In genomic region chr8:72318801-72319322, GRCm38 (mm10) we compare ENCODE assay signal across 8 mouse cellular contexts. TPM values are rescaled to one million over a fixed set of nuclear protein-coding genes. Genes with fewer than 3 reads are reported as not detected.
DNase-seq lines count a peak whose midpoint lies in the region; ATAC-seq and TF ChIP-seq lines count a peak whose summit lies in the region.

Klf2 (plus strand) TSS chr8:72319033.

- peak within 1 kb of the TSS; percentile 89 for H3K4me2 ChIP-seq in hindbrain, embryonic 11.5 days (replicated peaks; ENCODE audit: low read depth, low read length)
- peak within 1 kb of the TSS; percentile 74 for H3K4me2 ChIP-seq in lung, embryonic 16.5 days (ENCODE audit: low read depth, low read length)

- CTCF ChIA-PET in Patski (lab: Charles Lee), result no interaction called here

- no peaks in the 10 kb centered on the region for H3K36me3 ChIP-seq in hindbrain, embryonic 11.5 days (ENCODE audit: control insufficient read depth, insufficient read depth, low read length)
- H3K36me3 ChIP-seq in lung, embryonic 16.5 days (ENCODE audit: control insufficient read depth, insufficient read depth, low read length), result no peaks in the 10 kb centered on the region
- H3K36me3 ChIP-seq in thymus, adult 2 months (ENCODE audit: control insufficient read depth, insufficient read depth, low read length), result peaks cover 11% of the 10 kb centered on the region

- peak; percentile 41 for DNase-seq in Patski (ENCODE audit: low read depth, low spot score)
- peak; percentile 86 to 88 for DNase-seq in cerebellum, postnatal 10 days
- peak; percentile 90 to 91 for DNase-seq in frontal cortex, postnatal 10 days (ENCODE audit: low spot score in 2 of 2)
- DNase-seq in hindbrain, embryonic 11.5 days (ENCODE audit: low spot score), result peak; percentile 91
- DNase-seq in layer of hippocampus, adult 9-11 months, result peak; percentile 92
- peak; percentile 96 for DNase-seq in ovary, adult 18-20 months (ENCODE audit: low spot score)
- peak; percentile 93 for DNase-seq in thymus, adult 2 months

- H3K9ac ChIP-seq in hindbrain, embryonic 11.5 days (ENCODE audit: low read depth, low read length), result peak within 1 kb of the TSS; percentile 34; the same call in 1 of the 2 replicates
- peak within 1 kb of the TSS; percentile 63 for H3K9ac ChIP-seq in lung, embryonic 16.5 days (ENCODE audit: low read length)

- TF ChIP-seq CTCF in Patski (IDR thresholded peaks at IDR 0.05), result no peak
- TF ChIP-seq CTCF in thymus, adult 2 months (IDR thresholded peaks at IDR 0.05; ENCODE audit: borderline replicate concordance, control insufficient read depth, extremely low read depth, insufficient read depth, low read length, poor library complexity), result no peak

- H3K4me1 ChIP-seq in hindbrain, embryonic 11.5 days (replicated peaks; ENCODE audit: control insufficient read depth, insufficient read depth, low read length), result 0 out of 2 replicates have a peak, but pooled peaks cover 5% of the 10 kb centered on the region
- H3K4me1 ChIP-seq in lung, embryonic 16.5 days (replicated peaks; ENCODE audit: control insufficient read depth, insufficient read depth, low read length), result no peaks in the 10 kb centered on the region; the same call in 1 of the 2 replicates
- peaks cover 45% of the 10 kb centered on the region for H3K4me1 ChIP-seq in thymus, adult 2 months (replicated peaks; ENCODE audit: control insufficient read depth, insufficient read depth, low read length)

- no peaks in the 10 kb centered on the region for H3K27me3 ChIP-seq in Patski
- peaks cover 31% of the 10 kb centered on the region for H3K27me3 ChIP-seq in hindbrain, embryonic 11.5 days (ENCODE audit: control insufficient read depth, insufficient read depth, low read length)
- H3K27me3 ChIP-seq in lung, embryonic 16.5 days (ENCODE audit: control insufficient read depth, insufficient read depth, low read depth, low read length), result peaks cover 25% of the 10 kb centered on the region
- peaks cover 3% of the 10 kb centered on the region; the same call in 1 of the 2 replicates for H3K27me3 ChIP-seq in thymus, adult 2 months (ENCODE audit: control insufficient read depth, insufficient read depth, low read length)

- 1% methylated on average over 43 of the region's 46 CpGs for WGBS in hindbrain, embryonic 11.5 days
- 2% methylated on average over 39 of the region's 46 CpGs for WGBS in lung, embryonic 16.5 days
- under 1% methylated on average over 46 of the region's 46 CpGs for WGBS in thymus, adult 2 months

- no peaks in the 10 kb centered on the region for H3K9me3 ChIP-seq in hindbrain, embryonic 11.5 days (ENCODE audit: control insufficient read depth, low read length)
- no peaks in the 10 kb centered on the region for H3K9me3 ChIP-seq in lung, embryonic 16.5 days (ENCODE audit: control insufficient read depth, low read length)

- peak; percentile 92 for TF ChIP-seq POLR2A in thymus, adult 2 months (IDR thresholded peaks at IDR 0.05; ENCODE audit: control insufficient read depth, extremely low read depth, insufficient read depth, low read length, poor library complexity)

- POLR2A ChIA-PET in Patski (lab: Charles Lee), result interaction anchor here (0.6 to 0.9 kb wide), 2 partner anchors 52 to 91 kb away, joined by 3 read pairs; no protein-coding TSS in a partner anchor

- no peak within 1 kb of the TSS for H3K27ac ChIP-seq in hindbrain, embryonic 11.5 days (ENCODE audit: low read depth, low read length)
- H3K27ac ChIP-seq in lung, embryonic 16.5 days (ENCODE audit: low read length), result 0 out of 2 replicates have a peak within 1 kb of the TSS, but pooled peaks have one; percentile 5
- H3K27ac ChIP-seq in thymus, adult 2 months (ENCODE audit: control insufficient read depth, insufficient read depth, low read length), result 0 out of 2 replicates have a peak within 1 kb of the TSS, but pooled peaks have one; percentile 7

- in situ Hi-C loops in Patski (cut with MboI; ENCODE audit: low pct_unique_long_range_greater_than_20kb), result no loop called here

- peak within 1 kb of the TSS; percentile 40 for H3K4me3 ChIP-seq in hindbrain, embryonic 11.5 days (ENCODE audit: low read depth, low read length)
- H3K4me3 ChIP-seq in lung, embryonic 16.5 days (ENCODE audit: low read length), result peak within 1 kb of the TSS; percentile 70
- peak within 1 kb of the TSS; percentile 67 for H3K4me3 ChIP-seq in thymus, adult 2 months (ENCODE audit: control insufficient read depth, insufficient read depth, low read length)

- peak; percentile 96 for ATAC-seq in Patski
- peak; percentile 96 for ATAC-seq in hindbrain, embryonic 11.5 days (ENCODE audit: low FRiP score)
- ATAC-seq in lung, embryonic 16.5 days (ENCODE audit: low read depth), result peak; percentile 99

RNA-seq across cellular contexts. Expression of gene Klf2, which starts in this region (rescaled TPM):
- polyA plus RNA-seq in Patski (2021), result 6.7 TPM
- polyA plus RNA-seq in hindbrain, embryonic 11.5 days (2014; fragmentation: Nextera tagmentation; extraction: Ambion mirVana), result 4.4 and 4.8 TPM in 2 replicates
- 11.7 and 12.9 TPM in 2 replicates for polyA plus RNA-seq in lung, embryonic 16.5 days (2015; fragmentation: Nextera tagmentation; extraction: Ambion mirVana)
- polyA plus RNA-seq in thymus, adult 2 months (2012; rRNA removed), result 62.1 and 86.9 TPM in 2 replicates

Comparison
In these comparisons a context has a peak if more than half of its experiments do, and no peak if none do; other contexts are left out.
1. DNase-seq: peak in every context shown above with its lines; median percentile 96 in ovary, adult 18-20 months; 93 in thymus, adult 2 months; 92 in layer of hippocampus, adult 9-11 months; 91 in hindbrain, embryonic 11.5 days; 90 in frontal cortex, postnatal 10 days; 87 in cerebellum, postnatal 10 days; 41 in Patski.